Mouse (Mus musculus): Measurements from ENCODE around the gene Btg4. TPM values are rescaled to one million over a fixed set of nuclear protein-coding genes. Genes with fewer than 3 reads are reported as not detected.

Gene Btg4
- polyA plus RNA-seq, 1 experiment, result not detected

DNA sequence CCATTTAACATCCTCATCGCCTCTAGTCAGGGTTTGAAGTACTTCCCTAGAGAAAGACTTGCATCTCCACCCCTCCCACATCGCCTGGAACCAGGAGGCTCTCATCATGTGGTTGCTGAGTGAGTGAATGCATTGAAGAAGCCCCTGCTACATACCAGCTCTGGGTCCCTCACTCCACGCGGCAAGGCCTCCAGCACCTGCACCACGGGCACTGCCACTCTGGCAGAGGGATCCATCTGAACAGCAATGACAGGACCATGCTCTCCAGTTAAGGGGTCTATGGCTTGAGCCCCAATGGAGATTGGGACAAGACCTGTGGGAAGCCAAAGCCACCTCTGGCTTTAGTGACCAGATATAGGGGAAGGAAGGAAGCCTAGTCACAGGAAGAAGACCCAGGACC is 86.6 kb downstream of the Btg4 start:
- H3K27ac ChIP-seq (ENCODE audit: control insufficient read depth, insufficient read depth, low read length), result no peak overlapping the region
- H3K4me3 ChIP-seq (ENCODE audit: control insufficient read depth, insufficient read depth, low read length), result no peak overlapping the region
- H3K36me3 ChIP-seq (ENCODE audit: control insufficient read depth, insufficient read depth, low read length), result no peaks in the 10 kb centered on the region
- H3K27me3 ChIP-seq (ENCODE audit: control insufficient read depth, insufficient read depth, low read length), result no peaks in the 10 kb centered on the region
- no peak for DNase-seq
- no peaks in the 10 kb centered on the region for H3K4me1 ChIP-seq (replicated peaks; ENCODE audit: control insufficient read depth, insufficient read depth, low read length)
- no peak for TF ChIP-seq POLR2A (IDR thresholded peaks at IDR 0.05; ENCODE audit: control insufficient read depth, extremely low read depth, insufficient read depth, low read length, poor library complexity)
- no peak for TF ChIP-seq CTCF (IDR thresholded peaks at IDR 0.05; ENCODE audit: borderline replicate concordance, control insufficient read depth, extremely low read depth, insufficient read depth, low read length, poor library complexity)
- 85% methylated on average over 5 of the region's 5 CpGs for WGBS

DNA sequence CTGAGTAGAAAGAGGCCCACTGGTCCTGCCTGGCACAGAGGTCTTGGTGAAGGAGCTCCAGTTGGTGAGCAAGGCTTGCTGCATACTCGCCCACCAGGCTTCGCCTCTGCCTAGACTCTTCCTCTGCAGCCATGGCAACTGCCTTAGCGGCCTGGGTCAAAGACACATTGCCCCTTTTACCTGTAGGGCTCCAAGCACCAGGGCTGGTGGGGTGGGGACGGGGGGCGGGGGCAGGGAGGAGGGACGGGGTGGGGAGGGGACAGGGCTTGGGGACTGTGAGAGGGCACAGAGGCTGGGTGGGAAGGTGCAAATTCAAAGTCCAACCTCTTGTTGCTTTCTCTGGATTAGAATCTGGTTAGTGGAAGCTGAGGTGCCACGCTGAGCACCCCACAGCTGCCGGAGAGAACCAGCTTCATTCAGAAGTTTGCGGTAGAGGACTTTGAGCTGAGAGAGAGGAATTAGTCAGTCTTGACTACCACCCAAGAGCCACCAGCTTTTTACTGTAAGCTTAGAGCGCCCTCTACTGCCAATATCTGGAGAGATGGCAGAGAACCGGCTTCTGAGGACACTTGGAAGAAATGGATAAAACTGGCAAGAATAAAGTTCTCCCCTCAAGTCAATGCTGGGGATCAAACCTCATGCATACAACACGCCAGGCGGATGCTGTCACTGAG is 91.5 kb downstream of the Btg4 start:
- peak; percentile 48 for DNase-seq
- no peak for TF ChIP-seq CTCF (IDR thresholded peaks at IDR 0.05; ENCODE audit: borderline replicate concordance, control insufficient read depth, extremely low read depth, insufficient read depth, low read length, poor library complexity)
- Histone ChIP-seq H3K36me3 (ENCODE audit: control insufficient read depth, insufficient read depth, low read length) (no peaks in the 10 kb centered on the region), H3K4me3 (ENCODE audit: control insufficient read depth, insufficient read depth, low read length) (no peak overlapping the region), H3K27me3 (ENCODE audit: control insufficient read depth, insufficient read depth, low read length) (no peaks in the 10 kb centered on the region), H3K27ac (ENCODE audit: control insufficient read depth, insufficient read depth, low read length) (no peak overlapping the region), H3K4me1 (replicated peaks; ENCODE audit: control insufficient read depth, insufficient read depth, low read length) (no peaks in the 10 kb centered on the region)
- WGBS, result 34% methylated on average over 13 of the region's 13 CpGs

GRCm38 (mm10) chr9:51161771-51162388 is 101.2 kb downstream of the Btg4 start:
- WGBS, result 0% methylated on average over 4 of the region's 4 CpGs
- Histone ChIP-seq H3K27me3 (ENCODE audit: control insufficient read depth, insufficient read depth, low read length) (no peaks in the 10 kb centered on the region), H3K4me3 (ENCODE audit: control insufficient read depth, insufficient read depth, low read length) (no peak overlapping the region), H3K36me3 (ENCODE audit: control insufficient read depth, insufficient read depth, low read length) (no peaks in the 10 kb centered on the region), H3K27ac (ENCODE audit: control insufficient read depth, insufficient read depth, low read length) (no peak overlapping the region), H3K4me1 (replicated peaks; ENCODE audit: control insufficient read depth, insufficient read depth, low read length) (peaks cover 24% of the 10 kb centered on the region)
- TF ChIP-seq POLR2A (IDR thresholded peaks at IDR 0.05; ENCODE audit: control insufficient read depth, extremely low read depth, insufficient read depth, low read length, poor library complexity), result no peak
- peak; percentile 90; the same call in 1 of the 2 replicates for TF ChIP-seq CTCF (IDR thresholded peaks at IDR 0.05; ENCODE audit: borderline replicate concordance, control insufficient read depth, extremely low read depth, insufficient read depth, low read length, poor library complexity)
- peak; percentile 83 for DNase-seq

GRCm38 (mm10) chr9:51163989-51164388 is 103.3 kb downstream of the Btg4 start:
- H3K36me3 ChIP-seq (ENCODE audit: control insufficient read depth, insufficient read depth, low read length), result no peaks in the 10 kb centered on the region
- H3K4me3 ChIP-seq (ENCODE audit: control insufficient read depth, insufficient read depth, low read length), result no peak overlapping the region
- no peak overlapping the region for H3K27ac ChIP-seq (ENCODE audit: control insufficient read depth, insufficient read depth, low read length)
- H3K27me3 ChIP-seq (ENCODE audit: control insufficient read depth, insufficient read depth, low read length), result no peaks in the 10 kb centered on the region
- DNase-seq, result no peak
- whole genome bisulfite sequencing, result 96% methylated on average over 5 of the region's 5 CpGs
- TF ChIP-seq CTCF (IDR thresholded peaks at IDR 0.05; ENCODE audit: borderline replicate concordance, control insufficient read depth, extremely low read depth, insufficient read depth, low read length, poor library complexity) (no peak), POLR2A (IDR thresholded peaks at IDR 0.05; ENCODE audit: control insufficient read depth, extremely low read depth, insufficient read depth, low read length, poor library complexity) (no peak)
- peaks cover 41% of the 10 kb centered on the region for H3K4me1 ChIP-seq (replicated peaks; ENCODE audit: control insufficient read depth, insufficient read depth, low read length)

GRCm38 (mm10) chr9:51165312-51166180 is 104.8 kb downstream of the Btg4 start, which contains the start of gene Gm32742:
Gene Gm32742 (minus strand): TSS chr9:51165517.
- H3K4me1 ChIP-seq (replicated peaks; ENCODE audit: control insufficient read depth, insufficient read depth, low read length), result peaks cover 41% of the 10 kb centered on the region
- no peaks in the 10 kb centered on the region for H3K27me3 ChIP-seq (ENCODE audit: control insufficient read depth, insufficient read depth, low read length)
- no peaks in the 10 kb centered on the region for H3K36me3 ChIP-seq (ENCODE audit: control insufficient read depth, insufficient read depth, low read length)
- H3K4me3 ChIP-seq (ENCODE audit: control insufficient read depth, insufficient read depth, low read length), result no peak within 1 kb of the TSS
- peak within 1 kb of the TSS; percentile 53; the same call in 1 of the 2 replicates for H3K27ac ChIP-seq (ENCODE audit: control insufficient read depth, insufficient read depth, low read length)
- TF ChIP-seq CTCF (IDR thresholded peaks at IDR 0.05; ENCODE audit: borderline replicate concordance, control insufficient read depth, extremely low read depth, insufficient read depth, low read length, poor library complexity) (no peak), POLR2A (IDR thresholded peaks at IDR 0.05; ENCODE audit: control insufficient read depth, extremely low read depth, insufficient read depth, low read length, poor library complexity) (no peak)
- 7% methylated on average over 6 of the region's 6 CpGs for WGBS
- DNase-seq, result no peak

- Histone ChIP-seq H3K4me3 (ENCODE audit: control insufficient read depth, insufficient read depth, low read length) (no peak overlapping the region), H3K4me1 (replicated peaks; ENCODE audit: control insufficient read depth, insufficient read depth, low read length) (peaks cover 37% of the 10 kb centered on the region), H3K27ac (ENCODE audit: control insufficient read depth, insufficient read depth, low read length) (peak overlapping the region; percentile 36; the same call in 1 of the 2 replicates), H3K27me3 (ENCODE audit: control insufficient read depth, insufficient read depth, low read length) (no peaks in the 10 kb centered on the region), H3K36me3 (ENCODE audit: control insufficient read depth, insufficient read depth, low read length) (no peaks in the 10 kb centered on the region)
- WGBS, result 15% methylated on average over 11 of the region's 11 CpGs
- TF ChIP-seq CTCF (IDR thresholded peaks at IDR 0.05; ENCODE audit: borderline replicate concordance, control insufficient read depth, extremely low read depth, insufficient read depth, low read length, poor library complexity), result no peak
- no peak for TF ChIP-seq POLR2A (IDR thresholded peaks at IDR 0.05; ENCODE audit: control insufficient read depth, extremely low read depth, insufficient read depth, low read length, poor library complexity)
- peak; percentile 54 for DNase-seq
These were observed 107.3 kb downstream of the Btg4 start for GRCm38 (mm10) chr9:51167954-51168353.

All from thymus, adult 2 months (tissue).